Mouse (Mus musculus): ENCODE measurements around the gene Slc12a3. TPM values are rescaled to one million over a fixed set of nuclear protein-coding genes. Genes with fewer than 3 reads are reported as not detected.

The Slc12a3 gene
- polyA plus RNA-seq, 1 experiment from 2014 or later = 0.21 TPM

- no peak for ATAC-seq
- Histone ChIP-seq H3K9me3 (ENCODE audit: control insufficient read depth, low read length) (no peaks in the 10 kb centered on the region), H3K27me3 (replicated peaks; ENCODE audit: control insufficient read depth, insufficient read depth, low read length) (no peaks in the 10 kb centered on the region), H3K9ac (ENCODE audit: low read depth, low read length) (no peak overlapping the region), H3K36me3 (ENCODE audit: control insufficient read depth, insufficient read depth, low read length) (no peaks in the 10 kb centered on the region), H3K27ac (ENCODE audit: low read depth, low read length) (no peak overlapping the region), H3K4me2 (ENCODE audit: low read length) (no peak overlapping the region), H3K4me3 (ENCODE audit: low read length) (no peak overlapping the region), H3K4me1 (ENCODE audit: control insufficient read depth, insufficient read depth, low read depth, low read length) (no peaks in the 10 kb centered on the region; the same call in 1 of the 2 replicates)
- 89% methylated on average over 10 of the region's 10 CpGs for WGBS
These were observed 13.7 kb downstream of the Slc12a3 start for GRCm38 (mm10) chr8:94342691-94343090.

GRCm38 (mm10) chr8:94343290-94343689, 14.3 kb downstream of the Slc12a3 start:
- 13% methylated on average over 6 of the region's 6 CpGs for WGBS
- Histone ChIP-seq H3K27me3 (replicated peaks; ENCODE audit: control insufficient read depth, insufficient read depth, low read length) (no peaks in the 10 kb centered on the region), H3K9me3 (ENCODE audit: control insufficient read depth, low read length) (no peaks in the 10 kb centered on the region), H3K9ac (ENCODE audit: low read depth, low read length) (no peak overlapping the region), H3K4me1 (ENCODE audit: control insufficient read depth, insufficient read depth, low read depth, low read length) (no peaks in the 10 kb centered on the region; the same call in 1 of the 2 replicates), H3K27ac (ENCODE audit: low read depth, low read length) (no peak overlapping the region), H3K36me3 (ENCODE audit: control insufficient read depth, insufficient read depth, low read length) (no peaks in the 10 kb centered on the region), H3K4me3 (ENCODE audit: low read length) (no peak overlapping the region), H3K4me2 (ENCODE audit: low read length) (no peak overlapping the region)
- peak; percentile 67; the same call in 1 of the 2 replicates for ATAC-seq

GRCm38 (mm10) chr8:94343778-94344320, 14.8 kb downstream of the Slc12a3 start:
- no peaks in the 10 kb centered on the region for H3K36me3 ChIP-seq (ENCODE audit: control insufficient read depth, insufficient read depth, low read length)
- no peak overlapping the region for H3K4me2 ChIP-seq (ENCODE audit: low read length)
- H3K27ac ChIP-seq (ENCODE audit: low read depth, low read length) = no peak overlapping the region
- H3K4me1 ChIP-seq (ENCODE audit: control insufficient read depth, insufficient read depth, low read depth, low read length) = no peaks in the 10 kb centered on the region; the same call in 1 of the 2 replicates
- H3K4me3 ChIP-seq (ENCODE audit: low read length) = no peak overlapping the region
- H3K9ac ChIP-seq (ENCODE audit: low read depth, low read length) = no peak overlapping the region
- H3K9me3 ChIP-seq (ENCODE audit: control insufficient read depth, low read length) = no peaks in the 10 kb centered on the region
- H3K27me3 ChIP-seq (replicated peaks; ENCODE audit: control insufficient read depth, insufficient read depth, low read length) = no peaks in the 10 kb centered on the region
- 81% methylated on average over 11 of the region's 11 CpGs for WGBS
- ATAC-seq = peak; percentile 30; the same call in 1 of the 2 replicates

GRCm38 (mm10) chr8:94345657-94346056, 16.7 kb downstream of the Slc12a3 start:
- no peak for ATAC-seq
- H3K27ac ChIP-seq (ENCODE audit: low read depth, low read length) = no peak overlapping the region
- H3K9me3 ChIP-seq (ENCODE audit: control insufficient read depth, low read length) = no peaks in the 10 kb centered on the region
- no peak overlapping the region for H3K4me2 ChIP-seq (ENCODE audit: low read length)
- H3K36me3 ChIP-seq (ENCODE audit: control insufficient read depth, insufficient read depth, low read length) = no peaks in the 10 kb centered on the region
- WGBS = 93% methylated on average over 4 of the region's 4 CpGs
- H3K4me3 ChIP-seq (ENCODE audit: low read length) = no peak overlapping the region
- H3K9ac ChIP-seq (ENCODE audit: low read depth, low read length) = no peak overlapping the region
- H3K4me1 ChIP-seq (ENCODE audit: control insufficient read depth, insufficient read depth, low read depth, low read length) = no peaks in the 10 kb centered on the region; the same call in 1 of the 2 replicates
- no peaks in the 10 kb centered on the region for H3K27me3 ChIP-seq (replicated peaks; ENCODE audit: control insufficient read depth, insufficient read depth, low read length)

- Histone ChIP-seq H3K4me1 (ENCODE audit: control insufficient read depth, insufficient read depth, low read depth, low read length) (no peaks in the 10 kb centered on the region; the same call in 1 of the 2 replicates), H3K36me3 (ENCODE audit: control insufficient read depth, insufficient read depth, low read length) (no peaks in the 10 kb centered on the region), H3K4me3 (ENCODE audit: low read length) (no peak overlapping the region), H3K9ac (ENCODE audit: low read depth, low read length) (no peak overlapping the region), H3K27ac (ENCODE audit: low read depth, low read length) (no peak overlapping the region), H3K27me3 (replicated peaks; ENCODE audit: control insufficient read depth, insufficient read depth, low read length) (no peaks in the 10 kb centered on the region), H3K4me2 (ENCODE audit: low read length) (no peak overlapping the region), H3K9me3 (ENCODE audit: control insufficient read depth, low read length) (no peaks in the 10 kb centered on the region)
- no peak for ATAC-seq
- WGBS = 92% methylated on average over 13 of the region's 13 CpGs
These were observed 17.3 kb downstream of the Slc12a3 start for GRCm38 (mm10) chr8:94346264-94346663.

GRCm38 (mm10) chr8:94348425-94348824, 19.4 kb downstream of the Slc12a3 start:
- H3K9ac ChIP-seq (ENCODE audit: low read depth, low read length) = no peak overlapping the region
- 65% methylated on average over 9 of the region's 9 CpGs for WGBS
- H3K4me3 ChIP-seq (ENCODE audit: low read length) = no peak overlapping the region
- no peak for ATAC-seq
- no peak overlapping the region for H3K27ac ChIP-seq (ENCODE audit: low read depth, low read length)
- no peaks in the 10 kb centered on the region for H3K27me3 ChIP-seq (replicated peaks; ENCODE audit: control insufficient read depth, insufficient read depth, low read length)
- no peaks in the 10 kb centered on the region; the same call in 1 of the 2 replicates for H3K4me1 ChIP-seq (ENCODE audit: control insufficient read depth, insufficient read depth, low read depth, low read length)
- no peaks in the 10 kb centered on the region for H3K36me3 ChIP-seq (ENCODE audit: control insufficient read depth, insufficient read depth, low read length)
- H3K9me3 ChIP-seq (ENCODE audit: control insufficient read depth, low read length) = no peaks in the 10 kb centered on the region
- no peak overlapping the region for H3K4me2 ChIP-seq (ENCODE audit: low read length)

GRCm38 (mm10) chr8:94354069-94354531, 25.1 kb downstream of the Slc12a3 start:
- no peak for ATAC-seq
- Histone ChIP-seq H3K36me3 (ENCODE audit: control insufficient read depth, insufficient read depth, low read length) (no peaks in the 10 kb centered on the region), H3K9me3 (ENCODE audit: control insufficient read depth, low read length) (no peaks in the 10 kb centered on the region), H3K4me3 (ENCODE audit: low read length) (no peak overlapping the region), H3K4me1 (ENCODE audit: control insufficient read depth, insufficient read depth, low read depth, low read length) (peaks cover 5% of the 10 kb centered on the region; the same call in 1 of the 2 replicates), H3K9ac (ENCODE audit: low read depth, low read length) (no peak overlapping the region), H3K27ac (ENCODE audit: low read depth, low read length) (no peak overlapping the region), H3K27me3 (replicated peaks; ENCODE audit: control insufficient read depth, insufficient read depth, low read length) (no peaks in the 10 kb centered on the region), H3K4me2 (ENCODE audit: low read length) (no peak overlapping the region)
- WGBS = 86% methylated on average over 7 of the region's 7 CpGs

- no peaks in the 10 kb centered on the region for H3K27me3 ChIP-seq (replicated peaks; ENCODE audit: control insufficient read depth, insufficient read depth, low read length)
- H3K4me2 ChIP-seq (ENCODE audit: low read length) = no peak overlapping the region
- H3K4me3 ChIP-seq (ENCODE audit: low read length) = no peak overlapping the region
- WGBS = 79% methylated on average over 4 of the region's 4 CpGs
- ATAC-seq = no peak
- no peak overlapping the region for H3K9ac ChIP-seq (ENCODE audit: low read depth, low read length)
- H3K36me3 ChIP-seq (ENCODE audit: control insufficient read depth, insufficient read depth, low read length) = no peaks in the 10 kb centered on the region
- H3K27ac ChIP-seq (ENCODE audit: low read depth, low read length) = no peak overlapping the region
- peaks cover 5% of the 10 kb centered on the region; the same call in 1 of the 2 replicates for H3K4me1 ChIP-seq (ENCODE audit: control insufficient read depth, insufficient read depth, low read depth, low read length)
- no peaks in the 10 kb centered on the region for H3K9me3 ChIP-seq (ENCODE audit: control insufficient read depth, low read length)
These were observed 25.6 kb downstream of the Slc12a3 start for GRCm38 (mm10) chr8:94354571-94354970.

- Histone ChIP-seq H3K27me3 (replicated peaks; ENCODE audit: control insufficient read depth, insufficient read depth, low read length) (no peaks in the 10 kb centered on the region), H3K9ac (ENCODE audit: low read depth, low read length) (no peak overlapping the region), H3K27ac (ENCODE audit: low read depth, low read length) (no peak overlapping the region), H3K4me1 (ENCODE audit: control insufficient read depth, insufficient read depth, low read depth, low read length) (peaks cover 5% of the 10 kb centered on the region; the same call in 1 of the 2 replicates), H3K4me2 (ENCODE audit: low read length) (no peak overlapping the region), H3K4me3 (ENCODE audit: low read length) (no peak overlapping the region), H3K9me3 (ENCODE audit: control insufficient read depth, low read length) (no peaks in the 10 kb centered on the region), H3K36me3 (ENCODE audit: control insufficient read depth, insufficient read depth, low read length) (no peaks in the 10 kb centered on the region)
- WGBS = 80% methylated on average over 6 of the region's 6 CpGs
- ATAC-seq = no peak
These were observed 28.2 kb downstream of the Slc12a3 start for GRCm38 (mm10) chr8:94357220-94357619.

All from hindbrain, embryonic 16.5 days (tissue).